ENCODE assay signal across 18 mouse cellular contexts in genomic region chr6:83395544-83396229, GRCm38 (mm10). TPM values are rescaled to one million over a fixed set of nuclear protein-coding genes. Genes with fewer than 3 reads are reported as not detected.
DNase-seq lines count a peak whose midpoint lies in the region; ATAC-seq and TF ChIP-seq lines count a peak whose summit lies in the region.
"Had no signal": no experiment of that assay in that cellular context is flagged by ENCODE, and none has a peak within 500 bp of the region (broad histone marks: within the 10 kb centered on the region; RNA-seq: fewer than 3 reads in every experiment).

No protein-coding gene starts in this region.

- WGBS in stomach, embryonic 15.5 days, result 91% methylated on average over 15 of the region's 15 CpGs
- 90% methylated on average over 15 of the region's 15 CpGs for WGBS in stomach, postnatal 0 days
- 66% methylated on average over 15 of the region's 15 CpGs for WGBS in liver, postnatal 0 days (ENCODE audit: insufficient replicate concordance)

- no peak overlapping the region for H3K4me3 ChIP-seq in stomach, embryonic 15.5 days (replicated peaks)
- no peak overlapping the region for H3K4me3 ChIP-seq in stomach, postnatal 0 days (ENCODE audit: low read depth, low read length)
- no peak overlapping the region for H3K4me3 ChIP-seq in liver, postnatal 0 days (ENCODE audit: low read depth, low read length)
- H3K4me3 ChIP-seq: embryonic facial prominence, embryonic 15.5 days; forebrain, embryonic 13.5 days; heart, embryonic 15.5 days; hindbrain, embryonic 12.5 days; kidney, embryonic 15.5 days; limb, embryonic 15.5 days; neural tube, embryonic 12.5 days had no signal

- H3K9me3 ChIP-seq in stomach, embryonic 15.5 days, result no peaks in the 10 kb centered on the region
- no peaks in the 10 kb centered on the region for H3K9me3 ChIP-seq in stomach, postnatal 0 days (ENCODE audit: control insufficient read depth, low read length)
- H3K9me3 ChIP-seq in liver, postnatal 0 days (ENCODE audit: low read length), result no peaks in the 10 kb centered on the region
- H3K9me3 ChIP-seq: embryonic facial prominence, embryonic 15.5 days; forebrain, embryonic 13.5 days; G1E; heart, embryonic 15.5 days; hindbrain, embryonic 12.5 days; kidney, embryonic 15.5 days; limb, embryonic 15.5 days; neural tube, embryonic 12.5 days had no signal

- TF ChIP-seq CTCF in stomach, postnatal 0 days (IDR thresholded peaks at IDR 0.05; ENCODE audit: low read depth), result no peak
- TF ChIP-seq CTCF in liver, postnatal 0 days (IDR thresholded peaks at IDR 0.05; ENCODE audit: low read depth), result peak; percentile 42

- no peaks in the 10 kb centered on the region for H3K27me3 ChIP-seq in stomach, embryonic 15.5 days (replicated peaks)
- no peaks in the 10 kb centered on the region for H3K27me3 ChIP-seq in stomach, postnatal 0 days (ENCODE audit: control insufficient read depth, insufficient read depth, low read length)
- H3K27me3 ChIP-seq in liver, postnatal 0 days (ENCODE audit: insufficient read depth, low read length), result no peaks in the 10 kb centered on the region
- H3K27me3 ChIP-seq: embryonic facial prominence, embryonic 15.5 days; forebrain, embryonic 13.5 days; heart, embryonic 15.5 days; hindbrain, embryonic 12.5 days; kidney, embryonic 15.5 days; limb, embryonic 15.5 days; neural tube, embryonic 12.5 days had no signal

- DNase-seq in stomach, postnatal 0 days (ENCODE audit: low spot score), result no peak
- peak; percentile 48 for DNase-seq in liver, postnatal 0 days
- DNase-seq in embryo, embryonic 11 days, result no peak
- DNase-seq in right cerebral cortex, postnatal 25 days, result no peak
- DNase-seq in layer of hippocampus, postnatal 36 days, result no peak
- DNase-seq: cerebellum, adult 11-12 months; lung, postnatal 10 days had no signal

- no peak overlapping the region for H3K4me2 ChIP-seq in stomach, embryonic 15.5 days
- no peak overlapping the region for H3K4me2 ChIP-seq in stomach, postnatal 0 days (replicated peaks; ENCODE audit: low read depth)
- H3K4me2 ChIP-seq in liver, postnatal 0 days (ENCODE audit: low read depth, low read length), result no peak overlapping the region
- H3K4me2 ChIP-seq: embryonic facial prominence, embryonic 15.5 days; forebrain, embryonic 13.5 days; heart, embryonic 15.5 days; hindbrain, embryonic 12.5 days; kidney, embryonic 15.5 days; limb, embryonic 15.5 days; neural tube, embryonic 12.5 days had no signal

- peak; percentile 63; the same call in 1 of the 2 replicates for ATAC-seq in stomach, embryonic 15.5 days (ENCODE audit: insufficient read depth, low FRiP score, low read depth)
- ATAC-seq in stomach, postnatal 0 days (ENCODE audit: low FRiP score, low TSS enrichment), result no peak
- peak; percentile 96 for ATAC-seq in erythroid progenitor cell, adult 5-6 weeks (replicated peaks; ENCODE audit: low FRiP score, poor library complexity, severe bottlenecking)
- ATAC-seq in liver, postnatal 0 days, result peak; percentile 98
- ATAC-seq: CD4-positive, CD25-positive, alpha-beta regulatory T cell, adult 4 months; forebrain, embryonic 13.5 days had no signal

- H3K9ac ChIP-seq in stomach, embryonic 15.5 days, result no peak overlapping the region
- no peak overlapping the region for H3K9ac ChIP-seq in stomach, postnatal 0 days (ENCODE audit: low read length)
- H3K9ac ChIP-seq in liver, postnatal 0 days (replicated peaks), result no peak overlapping the region
- H3K9ac ChIP-seq: embryonic facial prominence, embryonic 15.5 days; forebrain, embryonic 13.5 days; heart, embryonic 15.5 days; hindbrain, embryonic 12.5 days; kidney, embryonic 15.5 days; limb, embryonic 15.5 days; neural tube, embryonic 12.5 days had no signal

- no peak overlapping the region for H3K27ac ChIP-seq in stomach, embryonic 15.5 days
- no peak overlapping the region for H3K27ac ChIP-seq in stomach, postnatal 0 days (replicated peaks)
- no peak overlapping the region for H3K27ac ChIP-seq in liver, postnatal 0 days (ENCODE audit: low read depth)
- H3K27ac ChIP-seq: embryonic facial prominence, embryonic 15.5 days; forebrain, embryonic 13.5 days; heart, embryonic 15.5 days; hindbrain, embryonic 12.5 days; kidney, embryonic 15.5 days; limb, embryonic 15.5 days; neural tube, embryonic 12.5 days had no signal

- no peaks in the 10 kb centered on the region for H3K4me1 ChIP-seq in stomach, embryonic 15.5 days
- 0 out of 2 replicates have a peak, but pooled peaks cover 2% of the 10 kb centered on the region for H3K4me1 ChIP-seq in stomach, postnatal 0 days (replicated peaks; ENCODE audit: control insufficient read depth, insufficient read depth)
- H3K4me1 ChIP-seq in liver, postnatal 0 days (ENCODE audit: insufficient read depth), result no peaks in the 10 kb centered on the region
- H3K4me1 ChIP-seq: forebrain, embryonic 13.5 days; neural tube, embryonic 12.5 days had no signal

- peaks cover 28% of the 10 kb centered on the region for H3K36me3 ChIP-seq in stomach, embryonic 15.5 days
- H3K36me3 ChIP-seq in stomach, postnatal 0 days (ENCODE audit: control insufficient read depth, insufficient read depth, low read length), result peaks cover 3% of the 10 kb centered on the region; the same call in 1 of the 2 replicates
- H3K36me3 ChIP-seq in liver, postnatal 0 days (replicated peaks; ENCODE audit: insufficient read depth, low read length), result peaks cover 50% of the 10 kb centered on the region

- no peak for TF ChIP-seq EP300 in stomach, postnatal 0 days (optimal IDR thresholded peaks at IDR 0.05)
- peak; percentile 87 for TF ChIP-seq EP300 in liver, postnatal 0 days (IDR thresholded peaks at IDR 0.05; ENCODE audit: low read depth)

RNA-seq across cellular contexts. Expression of gene Bola3, which starts 46.7 kb away (rescaled TPM):
- 149 and 164 TPM in 2 replicates for polyA plus RNA-seq in stomach, embryonic 15.5 days (2015; fragmentation: Nextera tagmentation; extraction: Ambion mirVana)
- 156 and 162 TPM in 2 replicates for polyA plus RNA-seq in stomach, postnatal 0 days (2015; fragmentation: Nextera tagmentation; extraction: Ambion mirVana)
- total RNA-seq in erythroid progenitor cell, adult 5-6 weeks (2015; ENCODE audit: low replicate concordance), result 187 and 245 TPM in 2 replicates
- 109 and 149 TPM in 2 replicates for total RNA-seq in erythroid progenitor cell, adult 5-6 weeks (2017; ENCODE audit: low replicate concordance)
- polyA plus RNA-seq in liver, postnatal 0 days (2015; fragmentation: Nextera tagmentation; extraction: Ambion mirVana), result 277 and 286 TPM in 2 replicates
- total RNA-seq in layer of hippocampus, postnatal 36 days (2021), result 10 to 100 TPM; 51.1 to 55.5 TPM
